Mouse (Mus musculus): ENCODE results near the gene Zc3hav1. TPM values are rescaled to one million over a fixed set of nuclear protein-coding genes. Genes with fewer than 3 reads are reported as not detected.

Zc3hav1 gene
- total RNA-seq, 2 experiments from 2014 or later = 7.9 to 8.3 TPM

- intact Hi-C loops (cut with DNase I; ENCODE audit: low total_unique reads) = no loop called here
- no peak for DNase-seq
These were observed 435 bp upstream of the Zc3hav1 start for GRCm38 (mm10) chr6:38354723-38355353.

- DNase-seq = no peak
- intact Hi-C loops (cut with DNase I; ENCODE audit: low total_unique reads) = no loop called here
These were observed 1.2 kb downstream of the Zc3hav1 start for GRCm38 (mm10) chr6:38353181-38353580.

- DNase-seq = no peak
- intact Hi-C loops (cut with DNase I; ENCODE audit: low total_unique reads) = no loop called here
These were observed 2.0 kb downstream of the Zc3hav1 start for GRCm38 (mm10) chr6:38352451-38352850.

- DNase-seq = no peak
- intact Hi-C loops (cut with DNase I; ENCODE audit: low total_unique reads) = no loop called here
These were observed 2.5 kb downstream of the Zc3hav1 start for GRCm38 (mm10) chr6:38351930-38352329.

GRCm38 (mm10) chr6:38349806-38350205 lies 4.6 kb downstream of the Zc3hav1 start:
- intact Hi-C loops (cut with DNase I; ENCODE audit: low total_unique reads) = no loop called here

GRCm38 (mm10) chr6:38348811-38349453 lies 5.5 kb downstream of the Zc3hav1 start:
- intact Hi-C loops (cut with DNase I; ENCODE audit: low total_unique reads) = no loop called here
- DNase-seq = no peak

More at GRCm38 (mm10) chr6:38349806-38350205, 4.6 kb downstream of the Zc3hav1 start:
- no peak for DNase-seq

GRCm38 (mm10) chr6:38347875-38348274 lies 6.5 kb downstream of the Zc3hav1 start:
- DNase-seq = no peak

GRCm38 (mm10) chr6:38345796-38346195 lies 8.6 kb downstream of the Zc3hav1 start:
- intact Hi-C loops (cut with DNase I; ENCODE audit: low total_unique reads) = no loop called here
- DNase-seq = peak; percentile 32

More at GRCm38 (mm10) chr6:38347875-38348274, 6.5 kb downstream of the Zc3hav1 start:
- intact Hi-C loops (cut with DNase I; ENCODE audit: low total_unique reads) = no loop called here

GRCm38 (mm10) chr6:38344006-38344670 lies 10.3 kb downstream of the Zc3hav1 start:
- no peak for DNase-seq
- intact Hi-C loops (cut with DNase I; ENCODE audit: low total_unique reads) = no loop called here

- DNase-seq = no peak
- intact Hi-C loops (cut with DNase I; ENCODE audit: low total_unique reads) = no loop called here
These were observed 10.8 kb downstream of the Zc3hav1 start for GRCm38 (mm10) chr6:38343581-38343980.

GRCm38 (mm10) chr6:38342666-38342992 lies 11.8 kb downstream of the Zc3hav1 start:
- DNase-seq = no peak

GRCm38 (mm10) chr6:38341751-38342665 lies 12.4 kb downstream of the Zc3hav1 start:
- DNase-seq = no peak
- intact Hi-C loops (cut with DNase I; ENCODE audit: low total_unique reads) = no loop called here

More at GRCm38 (mm10) chr6:38342666-38342992, 11.8 kb downstream of the Zc3hav1 start:
- intact Hi-C loops (cut with DNase I; ENCODE audit: low total_unique reads) = no loop called here

- intact Hi-C loops (cut with DNase I; ENCODE audit: low total_unique reads) = no loop called here
- no peak for DNase-seq
These were observed 15.3 kb downstream of the Zc3hav1 start for GRCm38 (mm10) chr6:38339078-38339477.

- no peak for DNase-seq
- intact Hi-C loops (cut with DNase I; ENCODE audit: low total_unique reads) = no loop called here
These were observed 16.5 kb downstream of the Zc3hav1 start for GRCm38 (mm10) chr6:38337951-38338350.

- intact Hi-C loops (cut with DNase I; ENCODE audit: low total_unique reads) = no loop called here
- no peak for DNase-seq
These were observed 17.2 kb downstream of the Zc3hav1 start for GRCm38 (mm10) chr6:38337166-38337705.

GRCm38 (mm10) chr6:38335264-38335663 lies 19.1 kb downstream of the Zc3hav1 start:
- intact Hi-C loops (cut with DNase I; ENCODE audit: low total_unique reads) = no loop called here
- no peak for DNase-seq

- intact Hi-C loops (cut with DNase I; ENCODE audit: low total_unique reads) = loop anchor here (10.0 kb wide), 1 partner anchor 162 kb away; no protein-coding TSS in a partner anchor
- DNase-seq = peak; percentile 22
These were observed 27.8 kb downstream of the Zc3hav1 start for GRCm38 (mm10) chr6:38326596-38326995.

GRCm38 (mm10) chr6:38320621-38321020 lies 33.8 kb downstream of the Zc3hav1 start:
- DNase-seq = no peak
- intact Hi-C loops (cut with DNase I; ENCODE audit: low total_unique reads) = loop anchor here (10.0 kb wide), 1 partner anchor 156 kb away; no protein-coding TSS in a partner anchor

GRCm38 (mm10) chr6:38316050-38316449 lies 38.4 kb downstream of the Zc3hav1 start:
- DNase-seq = no peak
- intact Hi-C loops (cut with DNase I; ENCODE audit: low total_unique reads) = no loop called here

Data from gastrocnemius, postnatal 14 days (tissue).